Mouse (Mus musculus) myocyte (in vitro differentiated cells): ENCODE results near the gene Anln. TPM values are rescaled to one million over a fixed set of nuclear protein-coding genes. Genes with fewer than 3 reads are reported as not detected.

ENCODE experiments used
- H3K27me3 ChIP-seq: one replicate; pipeline ENCODE4 v1.6.1; 2011; ENCODE audit not compliant: control insufficient read depth, insufficient read depth, insufficient read length
- H3K36me3 ChIP-seq: one replicate; pipeline ENCODE4 v1.6.1; 2011; ENCODE audit not compliant: control insufficient read depth, insufficient read depth
- H3K4me2 ChIP-seq: one replicate; pipeline ENCODE4 v1.6.1; 2011; ENCODE audit warnings: low read depth, control low read depth
- H3K4me3 ChIP-seq: one replicate; pipeline ENCODE4 v1.5.1; 2011; ENCODE audit warnings: mild to moderate bottlenecking, control low read depth, moderate library complexity
- H3K79me2 ChIP-seq: one replicate; pipeline ENCODE4 v1.6.1; 2011; ENCODE audit not compliant: control insufficient read depth, insufficient read depth
- H3ac ChIP-seq: one replicate; pipeline ENCODE4 v1.6.1; 2011; ENCODE audit not compliant: control insufficient read depth, insufficient read length
- CEBPB ChIP-seq: IDR thresholded peaks from 2 replicates; pipeline ENCODE4 v1.6.1; 2011; ENCODE audit warnings: mild to moderate bottlenecking, moderate library complexity; ENCODE audit not compliant: poor library complexity, insufficient read depth, severe bottlenecking
- E2F4 ChIP-seq: IDR thresholded peaks from one replicate; pipeline ENCODE4 v1.6.1; 2011; ENCODE audit warnings: mild to moderate bottlenecking, control low read depth, moderate library complexity; ENCODE audit not compliant: insufficient read depth
- MAX ChIP-seq: IDR thresholded peaks from one replicate; pipeline ENCODE4 v1.6.1; 2011; ENCODE audit warnings: low read depth, mild to moderate bottlenecking, control low read depth
- MYOD1 ChIP-seq, 3 experiments: IDR thresholded peaks; one replicate each; pipeline ENCODE4 v1.6.1; 2011; ENCODE audit warnings: control low read depth in 2 of 3, low read depth in 2 of 3, mild to moderate bottlenecking in 2 of 3, moderate library complexity in 1 of 3; ENCODE audit not compliant: insufficient read length in 2 of 3, control insufficient read depth in 1 of 3
- MYOG ChIP-seq, 3 experiments: IDR thresholded peaks; one replicate each; pipeline ENCODE4 v1.6.1; 2011; ENCODE audit warnings: control low read depth in 2 of 3, low read depth in 2 of 3, mild to moderate bottlenecking in 2 of 3; ENCODE audit not compliant: insufficient read length in 2 of 3, control insufficient read depth in 1 of 3, insufficient read depth in 1 of 3
- POLR2A ChIP-seq: IDR thresholded peaks from one replicate; pipeline ENCODE4 v1.6.1; 2011; ENCODE audit warnings: low read depth, mild to moderate bottlenecking, control low read depth, moderate library complexity; ENCODE audit not compliant: insufficient read length
- POLR2AphosphoS2 ChIP-seq: IDR thresholded peaks from one replicate; pipeline ENCODE4 v1.6.1; 2011; ENCODE audit warnings: low read depth, control low read depth; ENCODE audit not compliant: insufficient read length
- REST ChIP-seq: IDR thresholded peaks from one replicate; pipeline ENCODE4 v1.6.1; 2011; ENCODE audit warnings: mild to moderate bottlenecking, control low read depth, moderate library complexity; ENCODE audit not compliant: insufficient read depth, insufficient read length
- SRF ChIP-seq: IDR thresholded peaks from one replicate; pipeline ENCODE4 v1.6.1; 2011; ENCODE audit warnings: low read depth; ENCODE audit not compliant: control insufficient read depth, insufficient read length
- TCF12 ChIP-seq: IDR thresholded peaks from one replicate; pipeline ENCODE4 v1.6.1; 2011; ENCODE audit warnings: mild to moderate bottlenecking, control low read depth; ENCODE audit not compliant: poor library complexity, insufficient read depth, severe bottlenecking
- TCF3 ChIP-seq: IDR thresholded peaks from one replicate; pipeline ENCODE4 v1.6.1; 2011; ENCODE audit warnings: low read depth, control low read depth; ENCODE audit not compliant: insufficient read length
- USF1 ChIP-seq: IDR thresholded peaks from one replicate; pipeline ENCODE4 v1.6.1; 2011; ENCODE audit warnings: low read depth, mild to moderate bottlenecking, control low read depth, moderate library complexity
- polyA plus RNA-seq: library from polyadenylated mRNA; unstranded; fragments of >200 nt; fragmentation: generic; extraction: Trizol; gene quantifications from one replicate; pipeline ENCODE4 v1.2.1, GENCODE M21; 2012; ENCODE audit warnings: missing spikeins

Anln gene
- polyA plus RNA-seq, 1 experiment = 25.7 TPM

- no peaks in the 10 kb centered on the region for H3K79me2 ChIP-seq
- no peak overlapping the region for H3K4me3 ChIP-seq
- no peak overlapping the region for H3K4me2 ChIP-seq
- no peaks in the 10 kb centered on the region for H3K36me3 ChIP-seq
- no peaks in the 10 kb centered on the region for H3K27me3 ChIP-seq
- TF ChIP-seq E2F4 = no peak
- TF ChIP-seq TCF3 = no peak
- TF ChIP-seq POLR2AphosphoS2 = no peak
- TF ChIP-seq MYOG (IDR thresholded peaks at IDR 0.05; ENCODE audit: control insufficient read depth in 1 of 3, insufficient read depth in 1 of 3, insufficient read length in 2 of 3, low read depth in 2 of 3) = no peak
- TF ChIP-seq USF1 = no peak
- no peak for TF ChIP-seq POLR2A
- no peak for TF ChIP-seq REST
- no peak for TF ChIP-seq CEBPB
- no peak for TF ChIP-seq SRF
- no peak overlapping the region for H3ac ChIP-seq
These were observed 40.7 kb upstream of the Anln start for GRCm38 (mm10) chr9:22429533-22430241.

DNA sequence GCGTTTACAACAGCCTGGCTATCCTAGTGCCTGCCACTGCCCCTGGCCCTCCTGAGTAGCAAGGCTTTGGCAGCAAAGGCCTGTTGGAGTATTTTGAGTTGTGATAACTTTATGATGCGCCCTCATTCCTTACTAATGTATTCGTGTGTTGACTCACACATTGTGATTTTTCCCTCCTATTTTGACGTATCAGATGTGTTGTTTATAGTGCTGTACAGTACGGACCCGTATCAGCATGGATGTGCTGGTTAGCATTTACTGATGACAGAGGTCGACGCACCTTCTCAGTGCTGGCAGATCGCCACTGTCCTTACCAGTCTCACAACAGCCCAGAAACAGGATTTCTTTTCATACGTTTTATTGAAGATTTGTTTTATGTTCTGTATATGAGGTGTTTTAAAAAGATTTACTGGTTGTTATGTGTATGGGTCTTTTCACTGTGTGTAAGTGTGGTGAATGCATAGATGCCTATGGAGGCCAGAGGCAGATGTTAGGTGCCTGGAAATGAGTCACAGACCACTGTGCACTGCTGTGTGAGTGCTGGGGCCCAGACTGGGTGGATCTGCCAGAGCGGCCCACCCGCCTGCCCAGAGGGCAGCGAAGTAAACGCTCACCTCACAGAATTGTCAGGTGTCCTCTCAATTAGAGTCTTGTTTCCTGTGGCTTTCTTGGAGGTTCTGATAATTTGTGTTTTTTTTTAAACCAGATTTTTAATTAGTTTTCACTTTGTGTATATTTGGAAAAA lies 39.9 kb upstream of the Anln start:
- no peak for TF ChIP-seq REST
- TF ChIP-seq MAX = no peak
- TF ChIP-seq POLR2A = no peak
- no peak for TF ChIP-seq POLR2AphosphoS2
- no peak for TF ChIP-seq SRF
- no peak for TF ChIP-seq TCF12
- no peak for TF ChIP-seq MYOG (IDR thresholded peaks at IDR 0.05; ENCODE audit: control insufficient read depth in 1 of 3, insufficient read depth in 1 of 3, insufficient read length in 2 of 3, low read depth in 2 of 3)
- no peak for TF ChIP-seq CEBPB
- TF ChIP-seq MYOD1 (IDR thresholded peaks at IDR 0.05; ENCODE audit: control insufficient read depth in 1 of 3, insufficient read length in 2 of 3, low read depth in 2 of 3) = no peak
- TF ChIP-seq USF1 = no peak
- no peak for TF ChIP-seq TCF3
- no peak for TF ChIP-seq E2F4

GRCm38 (mm10) chr9:22428028-22428665 lies 39.2 kb upstream of the Anln start:
- H3K79me2 ChIP-seq = no peaks in the 10 kb centered on the region
- TF ChIP-seq CEBPB (no peak), TCF3 (no peak), SRF (no peak), MAX (no peak), MYOG (IDR thresholded peaks at IDR 0.05; ENCODE audit: control insufficient read depth in 1 of 3, insufficient read depth in 1 of 3, insufficient read length in 2 of 3, low read depth in 2 of 3) (no peak), MYOD1 (IDR thresholded peaks at IDR 0.05; ENCODE audit: control insufficient read depth in 1 of 3, insufficient read length in 2 of 3, low read depth in 2 of 3) (no peak), REST (no peak), E2F4 (no peak), USF1 (no peak), POLR2A (no peak), TCF12 (no peak), POLR2AphosphoS2 (no peak)
- no peaks in the 10 kb centered on the region for H3K27me3 ChIP-seq
- H3K36me3 ChIP-seq = no peaks in the 10 kb centered on the region
- no peak overlapping the region for H3K4me2 ChIP-seq
- no peak overlapping the region for H3K4me3 ChIP-seq
- no peak overlapping the region for H3ac ChIP-seq

More for the DNA sequence above, 39.9 kb upstream of the Anln start:
- H3K79me2 ChIP-seq = no peaks in the 10 kb centered on the region
- H3K4me3 ChIP-seq = no peak overlapping the region
- H3K4me2 ChIP-seq = no peak overlapping the region
- no peaks in the 10 kb centered on the region for H3K27me3 ChIP-seq
- H3K36me3 ChIP-seq = no peaks in the 10 kb centered on the region
- H3ac ChIP-seq = no peak overlapping the region

GRCm38 (mm10) chr9:22424719-22425118 lies 35.7 kb upstream of the Anln start:
- Histone ChIP-seq H3ac (no peak overlapping the region), H3K4me2 (no peak overlapping the region), H3K27me3 (no peaks in the 10 kb centered on the region), H3K79me2 (no peaks in the 10 kb centered on the region), H3K36me3 (no peaks in the 10 kb centered on the region), H3K4me3 (no peak overlapping the region)
- no peak for TF ChIP-seq CEBPB
- no peak for TF ChIP-seq E2F4
- TF ChIP-seq SRF = no peak
- no peak for TF ChIP-seq TCF12
- no peak for TF ChIP-seq MAX
- TF ChIP-seq POLR2AphosphoS2 = no peak
- TF ChIP-seq TCF3 = no peak
- TF ChIP-seq POLR2A = no peak
- no peak for TF ChIP-seq MYOG (IDR thresholded peaks at IDR 0.05; ENCODE audit: control insufficient read depth in 1 of 3, insufficient read depth in 1 of 3, insufficient read length in 2 of 3, low read depth in 2 of 3)
- no peak for TF ChIP-seq MYOD1 (IDR thresholded peaks at IDR 0.05; ENCODE audit: control insufficient read depth in 1 of 3, insufficient read length in 2 of 3, low read depth in 2 of 3)
- TF ChIP-seq REST = no peak
- no peak for TF ChIP-seq USF1
